Mouse (Mus musculus) brown adipose tissue, adult 24 weeks (tissue): Measurements from ENCODE around the gene 1810024B03Rik. TPM values are rescaled to one million over a fixed set of nuclear protein-coding genes. Genes with fewer than 3 reads are reported as not detected.
"Not testable (repeated sequence)": the region's sequence is repeated elsewhere in the genome, so short reads cannot be mapped to it uniquely, and the experiment has no call there.

Source experiments
- H3K27ac ChIP-seq: fragments of 200-500 bp; replicated peaks from 2 replicates; pipeline ENCODE4 v1.5.1; 2012; ENCODE audit warnings: low read depth, mild to moderate bottlenecking, low read length
- H3K4me1 ChIP-seq: fragments of 200-500 bp; 2 replicates; pipeline ENCODE4 v1.6.1; 2012; ENCODE audit warnings: low read length, mixed read lengths; ENCODE audit not compliant: control insufficient read depth, insufficient read depth, insufficient read length
- H3K4me3 ChIP-seq: fragments of 200-500 bp; 2 replicates; pipeline ENCODE4 v1.5.1; 2012; ENCODE audit warnings: low read depth, mild to moderate bottlenecking, low read length, moderate library complexity; ENCODE audit not compliant: insufficient read depth
- polyA plus RNA-seq: library from polyadenylated mRNA; stranded (reverse); fragments of >200 nt; gene quantifications from 2 replicates; pipeline ENCODE4 v1.2.4, GENCODE M21; 2012; ENCODE audit not compliant: missing spikeins, insufficient read depth, insufficient read length

1810024B03Rik gene
- polyA plus RNA-seq, 1 experiment: 2.3 TPM

- H3K27ac ChIP-seq: no peak overlapping the region
- no peak overlapping the region for H3K4me3 ChIP-seq
- H3K4me1 ChIP-seq: peaks cover 3% of the 10 kb centered on the region; the same call in 1 of the 2 replicates
Measured at GRCm38 (mm10) chr2:127210701-127211100, 2.6 kb upstream of the 1810024B03Rik start.

DNA sequence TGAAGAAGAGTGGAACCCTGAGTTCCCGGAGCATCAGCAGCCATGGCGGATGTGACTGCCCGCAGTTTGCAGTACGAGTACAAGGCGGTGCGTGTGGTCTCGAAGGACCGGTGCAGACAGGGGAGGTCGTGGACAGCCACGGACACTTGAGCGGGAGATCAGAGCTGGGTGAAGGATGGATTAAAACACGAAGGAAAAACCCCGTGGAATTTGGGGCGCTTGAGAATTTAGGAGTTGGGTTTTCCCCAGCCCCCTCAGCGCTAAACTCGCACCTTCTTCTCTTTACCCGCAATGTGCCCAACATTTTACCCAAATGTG, 331 bp upstream of the 1810024B03Rik start:
- Histone ChIP-seq H3K27ac (peak overlapping the region; percentile 69), H3K4me1 (peaks cover 3% of the 10 kb centered on the region; the same call in 1 of the 2 replicates), H3K4me3 (peak overlapping the region; percentile 85)

DNA sequence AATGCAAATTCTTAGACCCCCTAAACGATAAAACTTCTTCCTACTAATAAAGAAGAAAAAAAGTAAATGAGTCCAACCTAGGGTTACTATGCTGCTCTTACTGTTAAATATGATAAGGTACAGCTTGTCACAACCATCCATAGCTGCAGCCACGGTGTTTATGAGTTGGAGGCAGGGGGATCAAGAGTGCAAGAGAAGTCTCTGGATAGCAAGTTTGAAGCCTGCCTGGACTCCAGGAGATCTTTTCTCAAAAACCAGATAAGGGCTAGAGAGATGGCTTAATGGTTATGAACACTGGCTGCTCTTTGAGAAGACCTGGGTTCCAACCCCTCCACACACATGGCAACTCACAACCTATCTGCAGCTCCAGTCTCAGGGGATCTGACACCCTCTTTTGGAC, 1.2 kb downstream of the 1810024B03Rik start:
- no peak overlapping the region for H3K27ac ChIP-seq
- H3K4me3 ChIP-seq: no peak overlapping the region
- peaks cover 3% of the 10 kb centered on the region; the same call in 1 of the 2 replicates for H3K4me1 ChIP-seq

GRCm38 (mm10) chr2:127205936-127206335, 2.1 kb downstream of the 1810024B03Rik start:
- H3K4me3 ChIP-seq, H3K27ac ChIP-seq, H3K4me1 ChIP-seq: not testable (repeated sequence)

- H3K4me1 ChIP-seq: peaks cover 3% of the 10 kb centered on the region; the same call in 1 of the 2 replicates
- no peak overlapping the region for H3K27ac ChIP-seq
- H3K4me3 ChIP-seq: no peak overlapping the region
Measured at GRCm38 (mm10) chr2:127204932-127205331, 3.1 kb downstream of the 1810024B03Rik start.

- Histone ChIP-seq H3K4me1 (no peaks in the 10 kb centered on the region), H3K27ac (no peak overlapping the region), H3K4me3 (no peak overlapping the region)
Measured at GRCm38 (mm10) chr2:127189574-127189973, 18.5 kb downstream of the 1810024B03Rik start.

DNA sequence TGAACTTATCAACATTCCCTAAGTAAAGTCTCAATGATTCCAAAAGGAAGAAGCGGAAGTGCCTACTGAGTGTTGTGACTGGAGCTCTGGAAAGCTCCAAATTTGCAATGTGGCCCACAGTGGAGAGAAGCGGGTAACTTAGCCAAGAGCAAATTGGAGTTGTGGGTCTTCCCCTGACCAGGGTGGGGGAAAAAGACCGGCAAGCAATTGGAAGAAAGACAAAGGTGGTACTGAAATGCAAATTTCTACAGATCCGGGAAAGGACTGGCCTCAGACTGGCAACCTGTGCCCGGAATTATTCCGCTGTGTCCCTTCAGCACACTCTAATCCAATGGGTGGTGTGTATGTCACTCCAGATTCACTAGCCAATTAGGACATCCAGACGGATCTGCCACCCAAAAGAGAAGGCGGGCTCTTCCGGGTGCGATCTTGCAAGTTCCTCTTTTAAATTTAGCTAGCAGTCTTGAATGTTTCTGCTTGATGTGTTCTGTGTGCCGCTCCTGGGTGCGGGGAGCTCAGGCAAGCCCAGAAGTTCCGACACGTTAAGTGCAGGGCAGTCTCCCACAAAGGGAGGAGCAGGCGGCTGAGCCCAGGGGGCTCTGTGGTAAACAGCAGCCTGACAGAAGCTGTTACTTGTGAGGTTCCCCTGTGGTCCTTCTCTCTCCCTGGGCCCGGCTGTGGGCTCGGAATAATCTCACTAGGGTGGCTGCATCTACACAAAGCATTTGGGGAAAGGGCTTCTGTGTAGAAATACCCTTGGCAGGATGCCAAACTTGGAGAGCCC, 25.3 kb downstream of the 1810024B03Rik start:
- peak overlapping the region; percentile 82 for H3K27ac ChIP-seq
- peak overlapping the region; percentile 78 for H3K4me3 ChIP-seq
- no peaks in the 10 kb centered on the region for H3K4me1 ChIP-seq

- H3K4me3 ChIP-seq, H3K27ac ChIP-seq, H3K4me1 ChIP-seq: not testable (repeated sequence)
Measured at GRCm38 (mm10) chr2:127166261-127166660, 41.8 kb downstream of the 1810024B03Rik start.

GRCm38 (mm10) chr2:127165675-127166074, 42.4 kb downstream of the 1810024B03Rik start:
- Histone ChIP-seq H3K4me1 (no peaks in the 10 kb centered on the region), H3K27ac (no peak overlapping the region), H3K4me3 (no peak overlapping the region)

GRCm38 (mm10) chr2:127145699-127146098, 62.4 kb downstream of the 1810024B03Rik start:
- Histone ChIP-seq H3K4me1 (peaks cover 8% of the 10 kb centered on the region), H3K27ac (no peak overlapping the region), H3K4me3 (no peak overlapping the region)

DNA sequence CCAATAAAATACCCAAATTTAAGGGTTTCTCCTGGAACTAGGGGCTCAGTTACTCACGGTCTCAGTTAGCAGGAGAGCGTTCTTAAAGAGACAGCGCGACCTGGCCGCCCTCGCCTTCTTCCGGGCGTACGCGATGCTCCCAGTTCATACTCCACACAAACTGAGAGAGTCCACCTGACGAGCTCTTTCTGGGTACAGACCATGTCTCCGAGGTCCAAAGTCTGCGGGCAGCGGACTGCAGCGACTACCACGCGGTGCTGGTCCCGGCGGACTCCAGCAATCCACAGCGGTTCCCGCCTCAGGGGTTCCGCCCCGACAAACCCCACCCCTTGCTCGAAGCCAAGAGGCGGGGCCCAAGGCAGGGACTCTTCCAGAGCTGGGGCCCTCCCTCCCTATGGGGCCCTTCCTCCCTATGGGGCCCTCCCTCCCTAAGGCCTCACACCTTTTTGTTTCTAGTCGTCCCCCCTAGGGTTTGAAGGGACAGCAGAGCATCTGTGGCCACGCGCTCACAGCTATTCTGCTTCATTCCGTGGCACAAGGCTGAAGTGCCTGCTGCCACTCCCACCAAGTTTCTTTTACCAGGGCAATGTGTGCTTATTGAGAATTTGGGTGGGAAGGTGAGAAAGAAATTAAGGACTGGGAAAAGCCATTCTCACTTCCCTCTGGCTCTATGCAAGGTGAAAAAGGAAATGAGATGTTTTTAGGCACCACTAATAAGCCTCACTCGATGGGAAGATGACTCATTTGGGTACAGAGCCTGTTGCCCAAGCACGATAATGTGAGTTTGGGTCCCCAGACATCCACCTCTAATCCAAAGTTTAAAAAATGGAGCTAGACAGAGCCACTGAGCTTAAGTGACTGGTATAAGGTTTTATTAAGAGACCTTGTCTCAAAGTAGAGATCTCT, 64.7 kb downstream of the 1810024B03Rik start, which contains the start of gene Itpripl1:
Itpripl1 (minus strand) TSS at position 285 of the 906 bp plus-strand sequence.
- H3K27ac ChIP-seq: peak within 1 kb of the TSS; percentile 77
- peaks cover 10% of the 10 kb centered on the region for H3K4me1 ChIP-seq
- H3K4me3 ChIP-seq: peak within 1 kb of the TSS; percentile 86

DNA sequence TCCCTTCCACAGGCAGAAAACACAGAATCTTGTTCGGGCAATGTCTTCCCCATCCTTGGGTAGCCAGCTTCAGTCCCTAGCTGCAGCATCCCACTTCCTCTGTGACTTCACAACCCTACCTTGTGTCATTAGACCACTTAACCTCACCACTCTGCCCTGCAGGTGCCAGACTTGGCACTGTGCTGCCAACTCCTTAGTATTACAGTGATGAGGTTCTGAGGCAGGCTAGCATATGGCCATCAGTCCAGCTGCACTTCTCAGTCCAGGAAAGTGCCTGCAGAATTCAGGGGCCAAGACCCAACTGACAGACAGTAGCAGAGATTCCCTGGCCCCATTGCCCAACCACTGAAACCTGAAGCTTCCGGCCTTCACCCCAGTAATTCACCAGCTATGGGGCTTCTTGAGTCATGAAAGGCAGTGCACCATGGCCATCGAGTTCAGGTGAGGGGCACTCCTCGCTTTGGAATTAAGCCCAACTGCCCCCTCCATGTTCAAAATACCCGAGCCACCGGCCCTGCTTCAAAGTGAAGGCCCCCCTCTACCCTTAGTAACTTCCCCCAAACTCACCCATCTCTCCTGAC, 65.4 kb downstream of the 1810024B03Rik start:
- Histone ChIP-seq H3K4me1 (peaks cover 13% of the 10 kb centered on the region), H3K27ac (peak overlapping the region; percentile 77)

DNA sequence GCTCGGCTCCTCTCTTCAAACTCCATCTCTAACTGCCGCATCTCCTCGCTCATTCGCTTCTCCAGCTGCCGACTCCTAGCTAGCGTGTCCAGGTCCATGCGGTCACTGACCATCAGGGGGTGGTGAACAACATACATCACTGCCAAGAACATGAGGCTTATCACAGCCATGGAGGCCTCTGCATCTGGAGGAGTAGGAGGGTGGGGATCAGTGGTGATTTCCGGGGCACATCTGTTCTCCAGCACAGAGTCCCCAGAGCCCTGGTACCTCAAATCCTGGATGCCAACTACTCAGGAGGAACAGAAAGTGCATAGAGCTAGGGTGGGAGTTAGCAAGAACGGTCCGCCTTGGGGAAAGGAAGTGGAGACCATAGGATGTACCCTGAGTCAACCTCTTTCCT, 66.0 kb downstream of the 1810024B03Rik start:
- H3K27ac ChIP-seq: peak overlapping the region; percentile 77
- peak overlapping the region; percentile 86 for H3K4me3 ChIP-seq
- peaks cover 13% of the 10 kb centered on the region for H3K4me1 ChIP-seq

More for the DNA sequence above, 65.4 kb downstream of the 1810024B03Rik start:
- H3K4me3 ChIP-seq: peak overlapping the region; percentile 86

GRCm38 (mm10) chr2:127140011-127140410, 68.1 kb downstream of the 1810024B03Rik start:
- Histone ChIP-seq H3K4me1 (peaks cover 16% of the 10 kb centered on the region), H3K27ac (no peak overlapping the region), H3K4me3 (no peak overlapping the region)

GRCm38 (mm10) chr2:127139605-127140004, 68.5 kb downstream of the 1810024B03Rik start:
- H3K4me3 ChIP-seq: no peak overlapping the region
- peaks cover 16% of the 10 kb centered on the region for H3K4me1 ChIP-seq
- peak overlapping the region; percentile 65 for H3K27ac ChIP-seq
